Mouse (Mus musculus) fibroblast of lung, adult 2 months (primary cell): ENCODE results near the gene Mcrip1.
"Not testable (repeated sequence)": the region's sequence is repeated elsewhere in the genome, so short reads cannot be mapped to it uniquely, and the experiment has no call there.

ENCODE experiments used
- DNase-seq: peaks from one replicate; pipeline ENCODE4 v3.0.0-alpha.2; 2011; ENCODE audit warnings: low read depth

Gene Mcrip1

DNA sequence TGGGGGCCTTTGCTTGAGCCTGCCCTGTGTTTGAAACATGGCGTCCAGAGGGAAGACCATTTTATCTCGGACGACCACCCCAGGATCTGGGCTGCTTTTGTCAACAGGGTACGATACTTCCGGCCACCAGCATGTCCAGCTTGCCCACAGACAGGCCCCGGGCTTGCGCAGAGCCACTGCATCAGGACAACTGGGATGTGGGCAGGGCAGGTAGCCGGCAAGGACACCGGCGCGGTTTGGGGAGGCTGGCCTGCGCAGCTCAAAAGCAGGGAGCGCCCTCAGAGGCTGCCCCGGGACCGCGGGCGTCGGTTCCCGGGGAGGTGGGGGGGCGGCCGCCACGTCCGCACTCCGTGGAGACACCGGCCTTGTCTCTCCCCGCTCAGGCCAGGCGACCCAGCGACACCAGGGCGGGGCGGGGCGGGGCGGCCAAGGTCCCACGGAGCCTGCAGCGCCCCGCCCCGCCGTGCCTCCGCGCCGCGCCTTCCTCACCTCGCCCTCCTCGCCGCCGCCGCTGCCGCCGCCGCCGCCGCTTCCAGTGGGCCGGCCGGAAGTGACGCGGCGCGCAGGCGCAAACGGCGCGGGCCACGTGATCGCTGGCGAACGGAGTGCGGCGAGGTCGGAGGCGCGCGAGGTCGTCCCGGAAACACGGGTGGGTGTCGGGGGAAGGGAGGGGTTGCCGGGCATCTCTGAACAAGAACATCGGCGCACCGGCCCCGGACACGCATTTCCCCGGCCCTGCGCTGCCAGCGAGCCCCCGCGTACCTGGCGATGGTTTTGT lies at the start of gene Mcrip1:
Gene Mcrip1 (minus strand): TSS at position 560 of the 778 bp plus-strand sequence.
- peak; percentile 60 for DNase-seq

DNA sequence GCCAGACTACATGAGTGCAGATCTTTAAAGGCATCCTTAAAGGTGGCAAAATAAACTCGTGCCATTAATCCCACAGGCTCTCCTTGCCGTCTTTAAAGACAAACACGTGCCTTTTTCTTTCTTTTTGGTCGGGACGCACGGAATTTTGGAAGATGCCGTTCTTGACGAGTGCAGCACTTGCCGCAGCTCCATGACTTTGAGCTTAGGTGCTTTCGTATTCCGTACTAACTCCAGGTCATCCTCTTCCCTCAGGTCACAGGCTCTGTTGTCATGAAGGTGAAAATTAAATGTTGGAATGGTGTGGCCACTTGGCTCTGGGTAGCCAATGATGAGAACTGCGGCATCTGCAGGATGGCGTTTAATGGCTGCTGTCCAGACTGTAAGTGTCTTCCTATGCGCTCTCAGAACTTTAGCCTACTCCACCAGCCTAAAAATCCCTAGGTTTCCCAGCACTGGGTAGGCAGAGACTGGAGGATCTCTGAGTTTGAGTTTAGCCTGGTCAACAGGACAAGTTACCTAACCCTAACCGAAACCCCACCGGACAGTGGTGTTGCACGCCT lies 49.5 kb upstream of the Mcrip1 start:
- DNase-seq: no peak

DNA sequence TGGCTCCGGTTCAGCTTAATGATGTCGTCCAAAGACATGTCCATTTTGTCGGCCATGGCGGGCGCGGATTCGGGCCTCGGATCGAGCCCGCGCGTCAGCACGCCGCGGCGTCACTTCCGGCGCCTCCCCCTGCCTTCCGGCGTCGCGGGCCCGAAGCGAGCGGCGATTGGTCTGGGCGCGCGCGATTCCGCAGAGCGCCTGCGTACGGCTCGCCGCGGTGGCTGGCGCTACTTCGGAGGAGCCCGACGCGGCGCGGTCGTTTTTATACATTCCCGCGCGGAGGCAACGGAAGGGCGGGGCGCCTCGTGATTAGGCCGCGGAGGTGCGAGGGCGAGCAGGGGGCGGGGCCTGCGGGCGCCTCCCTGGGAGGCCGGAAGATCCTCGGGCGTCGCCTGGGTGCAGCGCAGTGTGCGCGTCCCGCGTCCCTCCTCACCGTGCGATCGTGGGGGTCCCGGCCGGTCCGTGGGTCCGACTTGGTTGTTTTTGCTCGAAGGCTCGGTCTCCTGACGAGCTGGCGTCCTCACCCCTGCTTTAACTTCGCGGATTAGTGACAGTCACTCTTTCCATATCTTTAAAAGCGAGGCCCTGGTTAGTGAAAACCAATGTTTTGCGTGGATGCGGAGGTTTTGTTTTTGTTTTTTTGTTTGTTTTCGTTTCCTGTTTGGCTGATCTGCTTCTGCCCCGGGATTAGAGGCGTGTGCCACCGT lies 48.9 kb upstream of the Mcrip1 start, which contains the start of the genes Alyref and Anapc11:
Gene Alyref (minus strand): TSS at position 83 of the 707 bp plus-strand sequence.
Gene Anapc11 (plus strand): TSS at position 139 of the 707 bp plus-strand sequence.
- DNase-seq: peak; percentile 80

DNA sequence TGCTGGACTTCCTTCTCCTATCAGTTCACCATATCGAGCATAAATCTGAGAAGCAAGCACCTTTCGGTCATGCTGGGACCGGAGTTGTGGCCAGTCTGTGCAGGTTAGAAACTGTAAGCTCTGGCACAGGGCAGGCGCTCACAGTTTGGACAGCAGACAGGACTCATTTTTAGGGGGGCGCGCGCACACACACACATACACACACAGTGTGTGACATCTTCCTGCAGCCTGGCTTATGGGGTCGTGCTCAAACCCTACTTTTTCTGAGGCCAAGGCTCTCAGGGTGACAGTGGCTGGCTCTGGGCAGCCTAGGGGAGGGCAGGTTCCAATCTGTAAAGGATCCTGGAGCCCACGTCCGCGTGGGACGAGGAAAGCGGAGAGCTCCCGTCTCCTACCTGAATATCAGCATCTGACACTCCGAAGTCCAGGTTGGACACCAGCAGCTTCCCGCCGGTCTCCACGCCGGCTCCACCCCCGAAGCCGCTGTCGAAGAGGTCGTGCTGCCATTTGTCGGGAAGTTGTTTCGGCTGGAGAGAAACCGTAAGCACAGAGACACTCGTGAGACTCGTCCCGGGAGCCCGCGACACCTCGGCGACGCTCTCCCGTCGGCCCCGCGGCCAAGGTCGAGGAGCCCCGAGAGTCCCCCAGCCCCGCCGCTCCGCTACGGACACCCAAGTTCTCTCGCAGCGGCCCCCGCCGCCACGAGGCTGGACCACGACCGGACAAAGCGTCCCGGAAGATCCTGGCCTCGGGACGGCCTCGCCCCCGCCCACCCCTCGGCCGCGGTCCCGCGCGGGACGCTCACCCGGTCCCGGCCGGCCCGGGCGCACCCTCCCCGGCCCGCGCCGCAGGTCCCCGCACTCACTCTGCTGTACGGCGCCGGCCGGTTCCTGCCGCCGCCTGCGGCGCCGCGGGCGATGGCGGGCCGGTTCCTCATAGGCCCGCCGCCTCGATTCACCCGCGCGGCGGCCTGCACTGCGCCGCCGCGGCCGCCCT lies 48.0 kb upstream of the Mcrip1 start:
- no peak for DNase-seq

DNA sequence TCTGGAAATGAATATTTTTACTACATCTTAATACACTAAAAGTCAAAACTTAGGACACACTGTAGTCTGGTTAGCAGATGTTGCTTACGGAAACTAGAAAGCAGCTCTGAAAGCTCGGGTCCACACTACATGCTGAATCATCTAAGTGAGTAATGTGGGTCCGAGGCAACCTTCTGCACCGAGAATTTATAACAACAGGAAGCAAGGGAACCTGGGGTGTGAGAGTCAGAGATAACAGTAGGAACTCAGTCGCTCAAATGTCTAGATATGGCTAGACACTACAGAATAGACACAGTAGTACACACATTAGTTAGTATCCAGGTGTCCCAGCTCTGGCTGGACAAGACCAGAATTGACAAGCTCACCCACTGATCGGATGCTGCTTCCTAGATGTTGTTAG lies 39.0 kb upstream of the Mcrip1 start:
- DNase-seq: no peak

DNA sequence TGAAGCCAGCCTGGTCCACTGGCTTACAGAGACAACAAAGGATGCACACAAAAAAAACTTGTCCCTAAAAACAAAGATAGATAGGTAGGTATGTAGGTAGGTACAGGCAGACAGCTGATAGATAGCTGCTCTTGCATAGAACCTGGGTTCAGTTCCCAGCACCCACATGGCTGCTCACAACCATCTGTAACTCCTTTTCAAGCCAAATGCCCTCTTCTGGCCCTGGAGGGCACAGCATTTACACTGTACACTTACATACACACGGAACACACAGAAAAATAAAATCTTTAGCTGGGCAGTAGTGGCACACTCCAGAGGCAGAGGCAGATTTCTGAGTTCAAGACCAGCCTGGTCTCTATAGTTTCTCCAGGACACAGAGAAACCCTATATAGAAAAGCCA lies 34.4 kb upstream of the Mcrip1 start:
- DNase-seq: no peak

DNA sequence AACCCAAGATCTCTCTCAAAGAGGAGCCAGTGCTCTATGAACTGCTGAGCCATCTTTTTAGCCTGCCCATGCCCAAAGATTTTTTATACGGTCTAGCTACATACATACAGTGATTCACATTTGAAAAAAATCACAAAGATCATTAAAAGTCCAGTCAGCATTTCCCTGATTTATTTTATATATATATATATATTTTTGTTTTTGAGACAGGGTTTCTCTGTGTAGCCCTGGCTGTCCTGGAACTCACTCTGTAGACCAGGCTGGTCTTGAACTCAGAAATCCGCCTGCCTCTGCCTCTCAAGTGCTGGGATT lies 33.4 kb upstream of the Mcrip1 start:
- DNase-seq: not testable (repeated sequence)

DNA sequence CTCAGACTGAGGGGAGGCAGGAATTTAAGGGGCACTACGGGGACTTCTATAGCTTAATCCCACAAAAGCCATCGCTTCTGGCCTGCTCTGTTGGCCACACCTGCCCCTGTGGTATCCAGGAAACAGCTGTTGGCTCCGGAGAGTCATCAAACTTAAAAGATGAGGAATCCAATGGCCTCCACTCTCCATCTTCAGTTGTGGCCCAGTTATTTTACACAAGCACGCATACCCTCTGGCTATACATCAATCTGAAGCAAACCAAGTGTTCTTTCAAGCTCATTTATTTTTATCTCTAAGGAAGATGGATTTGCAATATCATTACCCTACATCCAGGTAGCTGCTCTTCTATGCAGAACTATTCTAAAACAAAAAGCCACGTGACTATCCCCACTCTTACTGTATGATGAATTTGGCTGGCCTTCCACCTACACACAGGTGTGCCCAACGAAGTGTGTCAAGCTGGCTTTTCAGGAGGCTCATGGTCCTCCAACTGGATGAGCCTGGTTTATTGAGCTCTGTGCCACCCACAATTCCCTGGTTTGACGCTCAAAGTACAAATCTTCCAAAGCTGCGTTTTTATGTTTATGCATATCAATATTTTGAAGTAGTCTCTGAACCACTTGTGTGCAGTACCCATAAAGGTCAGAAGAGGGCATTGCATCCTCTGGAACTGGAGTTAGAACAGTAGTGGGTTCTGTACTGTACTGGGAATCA lies 32.9 kb upstream of the Mcrip1 start:
- no peak for DNase-seq

DNA sequence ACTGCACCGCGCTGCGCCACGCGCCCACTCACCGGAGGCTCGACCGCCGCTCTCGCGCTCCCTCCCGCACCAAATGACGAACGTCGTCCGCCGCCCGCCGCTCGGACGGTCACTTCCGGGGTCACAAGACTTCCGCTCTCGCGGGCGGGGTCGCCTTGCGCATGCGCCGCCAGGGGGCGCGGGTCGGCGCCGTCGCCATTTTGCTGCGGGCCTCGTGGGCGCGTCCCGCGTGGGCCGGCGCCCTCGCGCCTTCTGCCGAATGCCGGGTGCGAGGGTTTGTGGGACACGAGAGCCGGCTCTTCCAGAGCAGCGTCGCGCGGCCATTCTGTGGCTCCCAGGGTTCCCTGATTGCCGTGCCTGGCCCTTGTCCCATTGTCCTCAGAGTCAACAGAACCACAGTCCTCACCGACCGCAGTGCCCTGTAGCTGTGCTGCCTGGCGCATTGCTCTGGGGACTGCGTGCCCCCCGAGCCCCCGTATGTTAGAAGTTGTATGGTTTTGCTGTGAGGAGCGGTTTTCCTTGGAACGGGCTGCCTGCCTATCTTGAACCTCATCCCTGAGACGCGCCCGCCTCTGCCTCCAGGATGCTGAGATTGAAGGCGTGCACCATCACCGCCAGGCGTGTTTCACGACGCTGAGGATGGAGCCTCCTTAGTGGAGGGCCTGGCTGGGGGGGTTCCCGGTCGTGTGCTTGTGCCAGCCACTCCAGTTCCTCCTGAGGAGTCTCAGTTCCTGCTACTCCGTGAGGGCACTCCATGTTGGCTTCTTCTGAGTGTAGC lies 32.2 kb upstream of the Mcrip1 start, which contains the start of gene Arhgdia:
Gene Arhgdia (minus strand): TSS at position 135 of the 778 bp plus-strand sequence.
- DNase-seq: no peak

DNA sequence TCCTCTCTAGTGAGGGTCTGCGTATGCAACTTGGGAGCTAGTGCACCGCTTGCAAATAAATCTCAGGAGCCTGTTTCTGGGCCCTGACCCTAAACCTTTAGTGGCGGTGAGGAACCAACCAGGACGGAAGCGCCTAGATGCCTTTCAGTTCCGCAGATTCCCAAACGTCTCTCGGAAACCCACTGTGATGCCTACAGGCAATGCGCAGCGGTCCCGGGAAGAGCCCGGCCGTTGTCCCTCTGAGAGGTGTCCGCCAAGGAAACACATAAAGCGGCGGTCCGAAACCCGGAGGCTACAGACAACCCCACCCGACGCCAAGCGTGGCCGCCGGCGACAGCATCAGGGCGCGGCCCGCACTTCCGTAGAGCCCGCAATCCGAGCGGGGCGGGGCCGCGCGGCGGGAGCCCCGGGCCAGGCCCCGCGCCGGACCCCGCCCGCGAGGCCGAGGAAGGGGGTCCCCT lies 31.4 kb upstream of the Mcrip1 start:
- no peak for DNase-seq

DNA sequence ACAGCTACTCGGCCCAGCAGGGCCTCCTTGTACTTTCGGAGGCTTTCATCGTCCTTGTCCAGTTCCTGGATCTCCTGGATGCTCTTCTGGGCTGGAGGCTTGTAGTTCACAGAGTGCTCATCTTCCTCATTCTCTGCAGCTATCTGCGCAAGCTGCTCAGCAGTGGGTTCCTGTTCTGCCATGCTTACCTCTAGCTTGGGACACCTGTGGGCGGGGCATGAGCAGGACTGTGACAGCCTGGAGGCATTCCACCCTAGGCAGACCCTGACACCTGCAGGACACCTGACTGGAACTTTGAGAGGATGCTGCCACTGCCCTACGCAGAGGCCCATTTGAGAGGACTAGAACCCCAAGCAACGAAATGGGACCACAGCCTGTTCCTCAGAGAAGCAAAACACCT lies 30.7 kb upstream of the Mcrip1 start:
- no peak for DNase-seq

DNA sequence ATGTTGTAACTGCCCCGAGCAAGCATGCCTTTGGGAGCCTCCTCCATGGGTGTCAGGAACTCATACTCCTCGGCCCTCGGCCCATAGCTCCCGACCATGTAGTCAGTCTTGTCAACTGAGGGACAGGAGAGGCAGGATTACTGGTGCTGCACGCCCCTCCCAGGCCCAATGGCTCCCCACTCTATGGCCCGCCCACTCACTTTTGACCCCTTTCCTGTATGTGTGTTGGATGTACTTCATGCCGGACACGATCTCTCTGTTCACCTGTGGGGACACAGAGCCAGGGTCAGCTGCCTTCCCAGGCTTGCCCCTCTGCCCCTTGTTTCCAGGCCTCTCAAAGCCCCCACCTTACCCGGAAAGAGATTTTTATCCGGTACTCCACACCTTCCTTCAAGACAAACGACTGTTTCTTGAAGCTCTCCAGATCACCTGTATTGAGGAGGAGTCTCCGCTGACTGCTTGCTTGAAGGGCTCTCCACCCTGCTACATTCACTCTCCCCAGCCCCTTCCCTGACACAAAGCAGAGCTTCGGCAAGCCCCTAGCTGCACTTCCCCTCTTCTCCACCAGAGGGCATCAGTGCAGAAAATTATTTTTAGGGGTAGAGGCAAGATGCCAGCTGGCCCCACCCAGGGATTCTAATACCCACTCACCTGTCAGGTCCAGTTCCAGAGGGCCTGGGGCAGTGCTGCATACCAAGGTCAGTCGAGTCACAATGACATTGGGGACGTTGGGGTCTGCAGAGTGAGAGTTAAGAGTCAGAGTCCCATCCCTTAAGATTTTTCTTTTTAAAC lies 30.0 kb upstream of the Mcrip1 start:
- no peak for DNase-seq

DNA sequence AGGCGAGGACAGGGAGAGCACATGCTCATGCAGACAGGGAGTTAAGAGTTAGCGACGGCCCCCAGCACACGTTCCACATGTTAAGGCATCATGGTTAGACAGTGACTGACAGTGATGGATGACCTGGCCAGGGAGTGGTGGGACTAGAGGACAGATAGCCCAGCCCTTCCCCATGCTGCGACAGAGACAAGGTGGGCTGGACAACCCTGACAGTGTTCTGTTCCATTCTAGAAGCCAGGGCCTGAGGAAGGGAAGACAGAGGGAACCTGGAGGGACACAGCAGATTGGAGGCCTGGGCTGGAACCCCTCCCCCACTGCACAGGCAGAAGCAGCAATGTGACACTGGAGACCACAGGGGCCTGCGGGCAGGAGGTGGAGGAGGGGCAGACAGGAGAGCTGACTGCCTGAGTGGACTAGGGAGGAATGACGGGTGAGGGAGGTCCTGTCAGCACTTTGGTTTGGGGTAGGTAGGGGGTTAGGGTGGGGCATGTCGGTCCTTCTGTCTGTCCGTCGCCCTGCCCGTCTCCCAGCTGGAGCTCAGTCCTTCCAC lies 29.2 kb upstream of the Mcrip1 start:
- no peak for DNase-seq

DNA sequence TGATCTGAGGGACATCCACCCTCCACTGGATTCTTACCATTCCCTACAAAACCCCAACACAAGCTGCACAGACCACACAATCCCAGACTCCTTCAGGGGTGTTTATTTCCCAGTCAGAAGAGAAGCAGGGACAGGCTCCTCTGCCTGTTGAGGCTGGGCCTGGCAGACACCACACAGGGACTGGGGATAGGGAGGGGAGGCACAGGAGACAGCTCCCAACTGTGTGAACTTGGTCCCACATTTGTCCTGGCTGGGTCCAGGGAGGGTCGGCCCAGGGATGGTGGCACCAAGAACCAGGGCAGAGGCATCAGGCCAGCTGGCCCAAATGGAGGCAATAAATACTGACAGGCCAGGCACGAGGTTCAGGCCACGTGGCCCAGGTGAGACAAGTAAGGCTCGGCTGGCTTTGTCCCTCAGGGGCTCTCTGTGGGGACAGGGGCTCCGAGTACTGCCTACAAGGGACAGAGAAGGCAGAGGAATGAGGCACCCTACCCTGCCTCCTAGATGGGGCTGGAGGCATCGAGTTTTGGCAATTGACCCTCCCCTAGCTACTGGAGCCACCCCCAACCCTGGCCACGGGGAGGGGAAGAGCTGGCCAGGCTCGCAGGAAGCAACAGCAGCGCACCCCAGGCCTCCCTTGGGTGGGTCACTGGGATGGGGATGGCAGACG lies 28.6 kb upstream of the Mcrip1 start:
- no peak for DNase-seq

DNA sequence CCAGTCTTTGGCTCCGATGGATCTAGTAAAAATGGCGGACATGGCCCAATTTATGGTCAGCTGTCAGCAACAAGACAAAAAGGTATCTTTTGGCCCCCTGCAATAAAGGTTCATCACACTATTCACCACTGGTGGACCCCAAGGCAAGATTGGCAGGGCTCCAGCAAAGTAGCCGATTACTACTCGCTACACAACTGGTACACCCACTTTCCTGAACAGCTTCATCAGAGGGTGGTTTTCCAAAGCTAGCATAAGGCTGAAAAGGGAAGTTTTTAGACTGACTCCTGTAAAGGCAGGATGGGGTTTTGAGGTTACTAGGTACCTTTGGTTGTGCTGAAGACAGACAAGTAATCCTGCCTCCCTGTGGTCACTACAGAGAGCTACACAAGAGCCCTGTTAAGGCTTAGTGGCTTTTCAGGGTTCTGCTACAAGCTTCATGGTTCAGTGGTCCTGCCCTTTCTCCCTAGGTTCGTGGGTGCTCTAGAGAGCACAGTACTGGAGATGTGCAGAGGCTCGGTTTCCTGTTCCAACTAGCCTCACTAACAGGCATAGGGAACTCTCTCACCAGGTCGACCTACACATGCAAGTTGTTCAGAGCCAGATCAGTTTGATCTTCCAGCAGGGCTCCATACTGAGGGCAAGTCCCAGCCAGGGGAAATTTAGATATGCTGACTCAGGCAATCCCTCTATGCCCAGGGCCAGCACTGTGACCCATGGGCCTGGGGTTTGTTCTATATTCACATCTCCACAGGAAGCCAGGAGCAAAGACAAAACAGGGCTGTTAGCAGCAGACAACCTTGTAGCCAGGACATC lies 27.9 kb upstream of the Mcrip1 start:
- no peak for DNase-seq

DNA sequence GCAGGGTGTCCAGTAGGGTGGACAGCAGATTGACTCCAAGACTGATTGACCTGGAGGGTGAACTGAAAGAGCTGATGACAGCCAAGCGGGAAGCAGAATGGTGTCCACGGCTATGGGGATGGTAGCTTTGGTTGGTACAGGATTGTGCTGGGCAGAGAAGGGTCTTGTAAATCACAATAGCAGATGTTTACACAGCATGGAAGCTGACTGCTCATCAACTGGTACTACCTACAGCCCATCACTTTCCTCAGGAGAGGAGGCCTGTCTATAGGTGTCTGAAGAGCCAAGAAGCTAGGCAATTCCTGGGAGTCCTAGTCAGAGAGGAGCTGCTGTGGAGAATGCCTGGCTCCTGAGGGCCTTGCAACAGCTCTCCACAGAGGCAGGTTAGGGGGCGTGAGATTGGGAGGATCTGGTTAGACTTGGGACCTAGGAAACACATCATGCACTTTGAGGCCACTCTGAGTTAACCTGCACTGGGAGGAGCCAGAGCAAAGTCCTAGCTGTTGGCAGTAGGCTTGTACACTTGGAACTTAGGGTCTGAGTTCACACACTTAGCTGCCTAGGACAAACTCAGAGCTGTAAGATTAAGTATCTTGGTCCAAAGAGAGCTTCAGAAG lies 26.9 kb upstream of the Mcrip1 start:
- no peak for DNase-seq

DNA sequence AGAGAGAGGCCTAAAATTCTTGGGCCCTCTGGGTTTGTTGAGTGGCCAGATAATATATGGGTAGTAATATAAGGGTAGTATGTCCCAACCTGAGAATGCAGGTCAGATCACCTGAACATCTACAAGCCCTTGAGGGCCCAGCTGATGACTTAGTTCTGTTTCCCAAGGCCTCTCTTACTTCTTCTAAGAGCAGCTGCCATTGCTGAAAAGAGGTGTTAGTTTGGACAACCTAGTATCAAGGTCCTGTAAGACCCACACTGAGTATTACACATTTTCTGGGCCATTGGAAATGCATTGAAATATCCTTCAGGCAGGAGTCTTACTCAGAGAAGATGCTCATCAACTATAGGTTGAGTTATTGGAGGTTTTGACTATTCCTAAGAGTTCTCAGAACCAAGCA lies 26.4 kb upstream of the Mcrip1 start:
- DNase-seq: no peak
